Mouse (Mus musculus) brown adipose tissue, adult 24 weeks (tissue): ENCODE results near the gene Fbxl5. TPM values are rescaled to one million over a fixed set of nuclear protein-coding genes. Genes with fewer than 3 reads are reported as not detected.

Source experiments
- H3K27ac ChIP-seq: fragments of 200-500 bp; replicated peaks from 2 replicates; pipeline ENCODE4 v1.5.1; 2012; ENCODE audit warnings: low read depth, mild to moderate bottlenecking, low read length
- H3K4me1 ChIP-seq: fragments of 200-500 bp; 2 replicates; pipeline ENCODE4 v1.6.1; 2012; ENCODE audit warnings: low read length, mixed read lengths; ENCODE audit not compliant: control insufficient read depth, insufficient read depth, insufficient read length
- H3K4me3 ChIP-seq: fragments of 200-500 bp; 2 replicates; pipeline ENCODE4 v1.5.1; 2012; ENCODE audit warnings: low read depth, mild to moderate bottlenecking, low read length, moderate library complexity; ENCODE audit not compliant: insufficient read depth
- polyA plus RNA-seq: library from polyadenylated mRNA; stranded (reverse); fragments of >200 nt; gene quantifications from 2 replicates; pipeline ENCODE4 v1.2.4, GENCODE M21; 2012; ENCODE audit not compliant: missing spikeins, insufficient read depth, insufficient read length

Fbxl5 gene
- polyA plus RNA-seq, 1 experiment = 32.7 TPM

- peaks cover 2% of the 10 kb centered on the region; the same call in 1 of the 2 replicates for H3K4me1 ChIP-seq
- peak overlapping the region; percentile 51; the same call in 1 of the 2 replicates for H3K27ac ChIP-seq
- peak overlapping the region; percentile 90 for H3K4me3 ChIP-seq
Measured at GRCm38 (mm10) chr5:43781423-43781976, 39.9 kb downstream of the Fbxl5 start.

GRCm38 (mm10) chr5:43778583-43778982, 42.9 kb downstream of the Fbxl5 start:
- H3K4me1 ChIP-seq = peaks cover 2% of the 10 kb centered on the region; the same call in 1 of the 2 replicates

GRCm38 (mm10) chr5:43776993-43777392, 44.4 kb downstream of the Fbxl5 start:
- Histone ChIP-seq H3K4me3 (no peak overlapping the region), H3K4me1 (peaks cover 2% of the 10 kb centered on the region; the same call in 1 of the 2 replicates), H3K27ac (no peak overlapping the region)

More at GRCm38 (mm10) chr5:43778583-43778982, 42.9 kb downstream of the Fbxl5 start:
- Histone ChIP-seq H3K27ac (no peak overlapping the region), H3K4me3 (no peak overlapping the region)

DNA sequence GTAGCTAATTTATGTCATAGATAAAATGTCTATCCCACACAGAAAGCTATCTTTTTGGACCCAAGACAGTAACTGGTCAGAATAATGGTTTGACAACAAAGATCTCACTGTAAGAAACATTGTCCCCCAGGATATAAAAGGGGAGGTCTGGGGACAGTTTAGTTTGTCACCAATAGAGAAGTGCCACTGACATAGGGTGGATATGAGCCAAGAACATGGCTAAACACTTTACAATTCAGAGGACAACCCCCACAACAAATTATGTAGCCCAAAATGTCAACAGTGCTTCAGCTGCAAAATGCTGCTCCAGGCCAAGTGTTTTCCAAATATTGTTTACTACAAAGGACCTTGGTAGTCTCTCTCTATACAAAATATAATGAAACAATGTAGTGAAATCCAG, 45.0 kb downstream of the Fbxl5 start:
- Histone ChIP-seq H3K4me1 (peaks cover 2% of the 10 kb centered on the region), H3K4me3 (no peak overlapping the region), H3K27ac (no peak overlapping the region)

DNA sequence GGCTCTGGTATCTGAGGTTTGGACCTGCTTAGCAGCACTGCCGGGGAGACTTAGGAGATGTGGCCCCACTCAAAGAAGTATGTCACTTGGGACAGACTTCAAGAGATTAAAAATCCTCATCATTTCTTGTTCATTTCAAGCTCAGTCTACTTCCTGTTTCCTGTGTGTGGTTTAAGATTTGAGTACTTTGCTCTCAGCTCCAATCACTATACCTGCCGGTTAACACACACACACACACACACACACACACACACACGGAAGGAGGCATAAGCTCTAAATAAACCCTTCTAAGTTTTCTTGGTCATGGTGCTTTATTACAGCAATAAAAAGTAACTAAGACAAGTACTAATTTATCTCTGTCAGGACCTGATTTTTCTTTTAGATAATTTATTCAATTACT, 49.9 kb downstream of the Fbxl5 start:
- Histone ChIP-seq H3K4me3 (no peak overlapping the region), H3K27ac (no peak overlapping the region), H3K4me1 (no peaks in the 10 kb centered on the region; the same call in 1 of the 2 replicates)

DNA sequence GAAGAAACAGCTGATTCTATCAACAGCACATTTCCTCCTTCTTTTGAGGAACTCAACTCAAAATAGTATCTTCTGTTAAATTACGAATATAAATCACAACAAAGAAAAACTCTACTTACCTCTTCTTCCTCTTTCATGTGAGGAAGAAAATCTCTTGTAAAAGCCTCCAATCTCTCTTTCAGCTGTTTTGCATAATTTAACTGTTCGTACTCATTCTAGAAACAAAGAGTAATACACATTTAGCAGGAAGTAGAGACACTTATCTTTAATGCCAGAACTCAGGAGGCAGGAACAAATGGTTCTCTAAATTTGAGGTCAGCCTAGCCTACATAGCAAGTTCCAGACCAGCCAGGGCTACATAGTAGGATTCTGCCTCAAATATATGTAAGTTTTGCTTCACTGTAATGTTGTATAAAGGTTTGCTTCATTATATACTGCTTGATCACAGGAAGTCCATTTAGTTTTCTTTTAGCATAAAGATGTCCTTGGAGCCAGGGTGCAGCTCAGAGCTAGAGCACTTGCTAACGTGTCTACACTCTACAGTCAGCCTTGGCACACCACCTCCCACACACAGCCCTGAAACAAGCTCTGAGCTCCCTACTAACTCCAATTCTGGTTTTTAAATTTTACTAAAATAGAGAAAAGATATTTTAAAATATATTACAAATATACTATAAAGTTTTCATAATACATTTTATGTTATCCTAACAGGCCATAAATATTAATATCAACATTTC, 50.7 kb downstream of the Fbxl5 start:
- no peak overlapping the region for H3K4me3 ChIP-seq
- no peak overlapping the region for H3K27ac ChIP-seq
- H3K4me1 ChIP-seq = no peaks in the 10 kb centered on the region; the same call in 1 of the 2 replicates

DNA sequence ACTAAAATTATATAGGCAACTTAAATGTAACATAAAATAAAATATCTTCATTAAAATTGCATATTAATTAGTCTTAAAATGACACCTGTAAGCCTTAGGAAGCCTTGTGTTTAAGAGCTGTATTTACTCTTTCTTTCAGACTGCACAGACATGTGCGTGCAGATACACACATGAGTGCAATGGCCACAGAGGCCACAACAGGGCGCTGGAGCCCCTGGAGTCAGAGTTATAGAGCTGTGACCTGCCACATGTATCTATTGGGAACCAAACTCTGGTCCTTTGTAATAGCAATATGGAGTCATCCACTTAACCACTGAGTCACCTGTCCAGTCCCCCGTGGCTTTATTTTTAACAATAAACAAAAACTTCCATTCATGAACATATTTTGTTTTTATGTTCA, 72.3 kb downstream of the Fbxl5 start:
- Histone ChIP-seq H3K4me1 (no peaks in the 10 kb centered on the region), H3K4me3 (no peak overlapping the region), H3K27ac (no peak overlapping the region)

- no peaks in the 10 kb centered on the region for H3K4me1 ChIP-seq
- no peak overlapping the region for H3K27ac ChIP-seq
- no peak overlapping the region for H3K4me3 ChIP-seq
Measured at GRCm38 (mm10) chr5:43748039-43748438, 73.4 kb downstream of the Fbxl5 start.

- Histone ChIP-seq H3K27ac (no peak overlapping the region), H3K4me3 (no peak overlapping the region), H3K4me1 (no peaks in the 10 kb centered on the region)
Measured at GRCm38 (mm10) chr5:43745156-43745555, 76.3 kb downstream of the Fbxl5 start.

GRCm38 (mm10) chr5:43744187-43744586, 77.3 kb downstream of the Fbxl5 start:
- Histone ChIP-seq H3K27ac (no peak overlapping the region), H3K4me3 (no peak overlapping the region), H3K4me1 (no peaks in the 10 kb centered on the region)

- H3K4me1 ChIP-seq = no peaks in the 10 kb centered on the region
- no peak overlapping the region for H3K27ac ChIP-seq
- no peak overlapping the region for H3K4me3 ChIP-seq
Measured at GRCm38 (mm10) chr5:43732381-43732780, 89.1 kb downstream of the Fbxl5 start.

GRCm38 (mm10) chr5:43728375-43729165, 92.9 kb downstream of the Fbxl5 start:
- Histone ChIP-seq H3K4me1 (no peaks in the 10 kb centered on the region), H3K27ac (no peak overlapping the region), H3K4me3 (no peak overlapping the region)

GRCm38 (mm10) chr5:43723830-43724229, 97.6 kb downstream of the Fbxl5 start:
- no peaks in the 10 kb centered on the region for H3K4me1 ChIP-seq
- no peak overlapping the region for H3K4me3 ChIP-seq
- no peak overlapping the region for H3K27ac ChIP-seq

GRCm38 (mm10) chr5:43722452-43722783, 99.0 kb downstream of the Fbxl5 start:
- Histone ChIP-seq H3K4me1 (no peaks in the 10 kb centered on the region), H3K27ac (no peak overlapping the region), H3K4me3 (no peak overlapping the region)

DNA sequence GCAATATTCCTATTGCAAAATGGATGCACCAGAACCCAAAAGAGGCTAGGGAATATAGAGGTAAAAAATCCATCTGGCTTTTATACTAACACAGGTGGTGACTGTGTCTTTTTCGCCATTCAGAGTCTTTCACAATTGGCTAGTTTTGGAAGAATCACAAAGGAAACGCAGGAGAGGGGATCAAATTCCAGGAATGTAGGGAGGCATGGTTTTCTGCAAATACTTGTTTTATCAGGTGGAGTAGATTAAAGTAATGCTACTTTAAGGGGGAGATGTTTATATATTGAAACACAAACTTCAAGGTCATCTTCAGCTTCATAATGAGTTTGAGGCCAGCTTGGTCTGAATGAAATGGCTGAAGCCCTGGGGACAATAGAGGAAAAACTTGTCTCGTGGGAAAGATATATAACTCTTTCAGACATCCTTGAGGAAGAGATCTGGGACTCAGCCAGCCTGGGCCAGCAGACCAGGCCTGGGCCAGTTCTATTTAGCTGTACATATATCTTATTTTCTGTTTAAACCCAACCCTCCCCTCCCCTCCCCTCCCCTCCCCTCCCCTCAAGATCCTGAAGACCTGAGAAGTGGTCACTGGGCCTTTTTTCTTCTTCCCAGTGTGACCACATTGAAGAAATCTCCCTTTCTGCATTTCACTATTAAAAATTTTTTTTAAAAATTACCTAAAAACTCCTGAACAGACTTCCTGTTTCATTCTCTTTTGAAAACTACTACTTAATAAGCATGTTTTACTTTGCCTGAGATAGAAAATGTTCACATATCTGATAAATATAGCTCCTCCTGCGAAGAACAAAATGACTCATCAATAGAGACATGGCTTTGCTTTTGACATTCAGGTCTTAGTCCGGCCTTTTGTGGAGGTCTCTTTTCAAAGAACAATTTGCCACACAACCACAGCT, 99.6 kb downstream of the Fbxl5 start:
- H3K27ac ChIP-seq = no peak overlapping the region
- H3K4me3 ChIP-seq = no peak overlapping the region
- no peaks in the 10 kb centered on the region for H3K4me1 ChIP-seq
